Mouse (Mus musculus): Measurements from ENCODE around the gene Adss.

The Adss gene

GRCm38 (mm10) chr1:177727883-177728525, 68.3 kb downstream of the Adss start:
- no peak for DNase-seq (ENCODE audit: low spot score)

DNA sequence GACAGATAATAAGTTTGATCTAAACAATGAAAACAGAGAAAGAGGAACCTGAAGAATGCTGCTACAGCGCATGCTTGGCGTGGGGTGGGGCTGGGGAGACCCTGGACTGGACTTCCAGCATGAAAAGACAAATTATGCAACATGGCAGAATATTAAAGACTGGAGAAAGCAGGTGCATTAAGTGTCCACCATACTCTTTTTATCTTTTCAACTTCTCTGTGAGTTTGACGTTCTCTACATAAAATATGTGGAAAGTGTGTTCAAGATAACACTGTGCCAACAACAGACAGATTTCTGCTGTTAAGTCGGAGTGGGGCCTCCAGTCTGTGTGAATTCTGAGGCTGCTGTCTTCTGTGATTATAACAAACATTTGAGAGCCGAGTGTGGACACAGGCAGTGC, 69.4 kb downstream of the Adss start:
- DNase-seq (ENCODE audit: low spot score): no peak

- DNase-seq (ENCODE audit: low spot score): no peak
Observed at GRCm38 (mm10) chr1:177723786-177724185, 72.5 kb downstream of the Adss start.

DNA sequence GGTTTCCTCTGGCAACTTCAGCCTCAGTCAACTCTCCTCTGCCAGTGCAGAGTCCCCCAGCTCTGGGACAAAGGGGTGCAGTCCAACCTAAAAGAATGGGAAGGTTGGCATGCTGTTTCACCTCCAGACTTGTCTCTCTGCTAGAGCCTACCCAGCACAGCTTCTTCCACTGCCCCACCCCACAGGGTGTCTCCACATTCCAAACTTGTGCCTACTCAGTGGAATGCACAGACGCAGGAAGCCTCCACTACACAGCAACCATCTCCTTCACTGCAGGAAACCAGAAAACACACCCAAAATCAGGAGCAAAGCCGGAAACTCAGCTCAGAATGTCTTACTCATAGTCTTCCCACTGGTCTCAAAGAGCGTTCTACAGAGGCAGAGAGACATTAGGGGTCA, 77.3 kb downstream of the Adss start:
- DNase-seq (ENCODE audit: low spot score): no peak

DNA sequence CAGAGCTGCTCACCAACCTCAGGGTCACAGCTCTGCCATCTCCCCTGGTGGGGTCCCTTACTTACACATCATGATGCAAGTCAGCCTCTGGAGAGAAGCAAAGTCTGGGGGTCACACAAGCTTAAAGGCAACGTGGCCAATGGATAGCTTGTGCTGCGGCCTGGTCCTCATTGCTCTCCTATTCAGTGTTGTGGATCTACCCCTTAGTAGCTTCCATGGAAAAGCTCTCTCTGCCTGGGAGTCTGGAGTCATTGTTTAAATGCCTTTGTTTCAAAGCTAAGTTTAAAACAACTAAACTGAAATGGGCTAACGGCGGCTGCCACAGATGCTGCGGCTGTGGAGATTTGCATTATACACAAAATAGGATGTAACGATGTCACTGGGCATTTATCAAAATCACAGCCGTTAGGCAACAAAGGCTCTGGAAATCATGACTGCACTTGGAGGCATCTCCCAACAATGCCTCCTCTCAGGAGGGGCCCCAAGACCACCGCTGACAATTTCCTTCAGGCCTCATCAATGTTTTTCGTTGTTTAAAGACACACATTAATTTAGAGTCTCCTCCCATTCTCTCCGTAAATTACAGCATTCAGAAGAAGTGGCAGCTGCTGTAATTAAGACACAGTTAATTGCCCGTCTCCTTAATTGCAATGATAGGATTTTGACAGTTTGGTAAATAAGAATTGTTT, 77.8 kb downstream of the Adss start:
- no peak for DNase-seq (ENCODE audit: low spot score)

DNA sequence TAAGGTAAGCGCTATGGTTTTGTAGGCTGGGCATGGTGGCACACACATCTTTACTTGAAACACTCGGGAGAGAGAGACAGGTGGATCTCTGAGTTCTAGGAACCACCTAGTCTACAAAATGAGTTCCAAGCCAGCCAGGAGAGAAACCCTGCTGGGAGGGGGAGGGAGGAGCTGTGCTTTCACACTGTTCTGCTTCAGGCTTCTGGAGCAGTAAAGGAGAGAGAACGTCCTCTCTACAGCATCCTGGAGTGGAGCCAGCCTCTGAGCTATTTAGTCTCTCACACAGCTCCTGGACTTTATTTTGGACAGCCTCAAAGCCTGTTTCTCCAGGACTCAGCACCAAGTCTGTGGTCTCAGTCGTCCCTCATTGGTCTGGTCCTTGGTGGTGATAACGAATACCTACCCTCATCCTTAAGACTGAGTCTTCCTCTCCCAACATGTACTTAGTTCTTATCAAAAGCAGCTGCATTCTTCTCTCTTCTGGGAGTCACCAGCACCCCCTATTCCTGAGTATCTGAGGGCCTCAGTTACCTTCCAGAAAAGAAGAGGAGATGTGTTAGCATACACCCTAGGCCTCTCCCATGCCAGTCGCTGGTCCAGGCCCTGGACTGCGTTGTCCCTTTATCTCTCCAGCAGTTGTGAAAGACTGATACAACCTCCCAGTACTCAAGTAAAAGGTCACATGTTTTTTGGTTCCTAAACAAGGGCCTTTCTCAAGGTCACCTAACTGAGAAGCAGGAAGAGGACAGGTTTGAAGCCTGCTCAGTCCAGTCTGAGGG, 79.1 kb downstream of the Adss start:
- no peak for DNase-seq (ENCODE audit: low spot score)

DNA sequence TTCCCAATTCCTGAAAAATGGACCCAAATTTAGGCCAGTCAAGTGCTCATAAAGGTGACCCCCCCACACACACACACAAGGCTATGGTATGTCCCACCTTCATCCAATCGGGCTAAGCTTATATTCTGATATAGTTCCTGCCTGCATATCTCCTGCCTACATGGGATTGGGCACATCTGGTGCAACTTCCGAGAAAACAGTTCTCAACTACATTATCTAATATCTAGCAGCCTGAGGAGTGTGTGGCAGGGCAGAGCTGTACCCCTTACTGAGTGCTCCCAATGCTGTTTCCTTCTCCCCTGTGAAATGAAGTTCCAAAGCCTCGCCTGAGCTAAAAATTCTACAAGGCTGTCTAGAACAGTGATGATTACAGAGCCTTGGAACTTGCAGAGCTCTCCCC, 79.9 kb downstream of the Adss start:
- no peak for DNase-seq (ENCODE audit: low spot score)

- DNase-seq (ENCODE audit: low spot score): no peak
Observed at GRCm38 (mm10) chr1:177714397-177715012, 81.8 kb downstream of the Adss start.

DNA sequence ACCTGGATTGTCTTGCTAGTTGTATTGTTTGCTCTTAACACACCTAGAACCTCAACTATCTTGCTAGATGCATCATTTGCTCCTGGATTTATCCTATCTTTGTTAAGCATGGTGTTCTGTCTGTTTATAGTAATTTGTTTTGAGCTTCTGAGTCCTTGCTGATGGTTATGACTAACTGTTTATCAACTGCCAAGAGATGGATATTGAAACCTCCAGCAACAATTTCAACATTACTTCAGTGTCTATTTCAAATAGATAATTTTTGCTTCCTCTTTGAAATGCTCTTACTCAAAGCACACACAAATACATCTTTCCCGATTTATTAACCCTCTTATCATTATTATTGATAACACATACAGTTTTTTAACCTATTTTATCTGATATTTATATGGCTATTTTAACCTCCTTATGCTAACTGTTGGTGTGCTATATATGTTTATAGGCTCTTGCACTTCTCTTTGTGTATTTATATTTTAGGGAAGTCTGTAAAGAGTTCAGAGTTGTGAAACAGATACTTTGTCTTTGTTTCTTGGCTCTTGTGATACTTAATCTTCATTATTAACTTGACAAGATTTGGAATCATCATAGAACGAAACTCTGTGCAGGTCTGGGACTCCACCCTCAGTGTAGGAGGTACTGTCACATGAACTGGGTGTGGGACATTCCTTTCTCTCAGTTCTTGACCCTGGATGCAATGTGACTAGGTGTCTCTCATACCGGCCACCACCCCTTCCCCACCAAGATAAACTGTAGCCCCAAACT, 82.5 kb downstream of the Adss start:
- no peak for DNase-seq (ENCODE audit: low spot score)

All from yolk sac, embryonic 10.5 days (tissue).